Mouse (Mus musculus): ENCODE measurements around the gene Agap1. TPM values are rescaled to one million over a fixed set of nuclear protein-coding genes. Genes with fewer than 3 reads are reported as not detected.

Gene Agap1
- polyA plus RNA-seq, 1 experiment = 43.1 TPM

DNA sequence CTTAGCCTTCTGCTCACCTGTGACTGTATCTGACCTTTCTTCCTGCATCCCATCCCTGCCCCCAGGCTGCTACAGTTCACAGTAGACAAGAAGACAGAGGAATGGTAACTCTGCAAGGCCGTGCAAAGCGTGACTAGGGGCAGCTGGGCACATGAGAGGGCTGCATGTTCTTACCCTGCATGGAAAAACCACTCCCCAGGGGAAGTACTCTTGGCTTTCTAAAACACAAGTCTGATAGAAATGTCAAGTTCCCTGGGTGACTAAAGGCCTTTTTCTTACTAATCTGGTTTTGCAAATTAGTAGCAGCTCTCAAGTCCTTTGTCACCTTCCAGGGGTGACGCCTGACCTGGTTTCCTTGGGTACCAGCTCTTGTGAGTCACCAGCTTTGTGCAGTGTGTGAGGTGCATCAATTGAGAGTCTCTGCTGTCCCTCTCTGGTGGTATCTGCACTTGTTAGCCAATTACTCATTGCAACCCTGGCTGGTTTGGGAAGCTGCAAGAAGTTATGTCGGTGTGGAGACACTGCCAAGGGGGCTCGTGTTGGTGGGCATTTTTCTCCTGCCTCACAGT lies 246.6 kb downstream of the Agap1 start:
- Histone ChIP-seq H3K4me3 (ENCODE audit: insufficient read depth, low read length) (no peak overlapping the region), H3K27ac (ENCODE audit: insufficient read depth, low read length) (no peak overlapping the region), H3K4me1 (ENCODE audit: control insufficient read depth, insufficient read depth, low read length) (no peaks in the 10 kb centered on the region)
- TF ChIP-seq POLR2A (IDR thresholded peaks at IDR 0.05; ENCODE audit: extremely low read depth, insufficient read depth, low read length) (no peak), CTCF (IDR thresholded peaks at IDR 0.05; ENCODE audit: extremely low read depth, insufficient read depth, low read length) (no peak)

DNA sequence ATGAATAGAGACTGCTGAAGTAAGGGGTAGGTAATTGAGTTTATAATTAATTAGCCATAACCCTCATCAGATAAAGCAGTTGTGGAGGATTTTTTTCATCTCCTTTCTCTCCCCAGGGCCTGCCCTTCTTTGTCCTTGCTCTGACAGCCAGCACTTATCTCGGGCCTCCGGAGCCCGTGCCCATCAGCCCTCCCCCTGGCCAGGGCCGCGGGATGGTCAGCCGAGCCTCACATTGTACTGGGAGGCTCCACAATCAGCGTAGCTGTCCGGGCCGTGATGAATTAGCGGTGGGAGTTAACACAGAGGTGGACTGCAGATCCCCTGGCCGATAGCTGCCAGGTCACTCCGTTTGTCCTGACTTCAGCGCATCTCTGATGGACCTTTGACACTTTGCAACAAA lies 248.7 kb downstream of the Agap1 start:
- no peaks in the 10 kb centered on the region for H3K4me1 ChIP-seq (ENCODE audit: control insufficient read depth, insufficient read depth, low read length)

GRCm38 (mm10) chr1:89705670-89706069 lies 251.1 kb downstream of the Agap1 start:
- TF ChIP-seq CTCF (IDR thresholded peaks at IDR 0.05; ENCODE audit: extremely low read depth, insufficient read depth, low read length) = no peak
- TF ChIP-seq POLR2A (IDR thresholded peaks at IDR 0.05; ENCODE audit: extremely low read depth, insufficient read depth, low read length) = no peak
- H3K4me1 ChIP-seq (ENCODE audit: control insufficient read depth, insufficient read depth, low read length) = no peaks in the 10 kb centered on the region; the same call in none of the 2 replicates
- H3K27ac ChIP-seq (ENCODE audit: insufficient read depth, low read length) = no peak overlapping the region
- no peak overlapping the region for H3K4me3 ChIP-seq (ENCODE audit: insufficient read depth, low read length)

More for the DNA sequence above, 248.7 kb downstream of the Agap1 start:
- no peak overlapping the region for H3K4me3 ChIP-seq (ENCODE audit: insufficient read depth, low read length)
- H3K27ac ChIP-seq (ENCODE audit: insufficient read depth, low read length) = no peak overlapping the region
- TF ChIP-seq POLR2A (IDR thresholded peaks at IDR 0.05; ENCODE audit: extremely low read depth, insufficient read depth, low read length) (no peak), CTCF (IDR thresholded peaks at IDR 0.05; ENCODE audit: extremely low read depth, insufficient read depth, low read length) (no peak)

GRCm38 (mm10) chr1:89706862-89707261 lies 252.3 kb downstream of the Agap1 start:
- H3K4me1 ChIP-seq (ENCODE audit: control insufficient read depth, insufficient read depth, low read length) = no peaks in the 10 kb centered on the region; the same call in none of the 2 replicates
- no peak overlapping the region for H3K4me3 ChIP-seq (ENCODE audit: insufficient read depth, low read length)
- TF ChIP-seq CTCF (IDR thresholded peaks at IDR 0.05; ENCODE audit: extremely low read depth, insufficient read depth, low read length) (no peak), POLR2A (IDR thresholded peaks at IDR 0.05; ENCODE audit: extremely low read depth, insufficient read depth, low read length) (no peak)
- no peak overlapping the region for H3K27ac ChIP-seq (ENCODE audit: insufficient read depth, low read length)

DNA sequence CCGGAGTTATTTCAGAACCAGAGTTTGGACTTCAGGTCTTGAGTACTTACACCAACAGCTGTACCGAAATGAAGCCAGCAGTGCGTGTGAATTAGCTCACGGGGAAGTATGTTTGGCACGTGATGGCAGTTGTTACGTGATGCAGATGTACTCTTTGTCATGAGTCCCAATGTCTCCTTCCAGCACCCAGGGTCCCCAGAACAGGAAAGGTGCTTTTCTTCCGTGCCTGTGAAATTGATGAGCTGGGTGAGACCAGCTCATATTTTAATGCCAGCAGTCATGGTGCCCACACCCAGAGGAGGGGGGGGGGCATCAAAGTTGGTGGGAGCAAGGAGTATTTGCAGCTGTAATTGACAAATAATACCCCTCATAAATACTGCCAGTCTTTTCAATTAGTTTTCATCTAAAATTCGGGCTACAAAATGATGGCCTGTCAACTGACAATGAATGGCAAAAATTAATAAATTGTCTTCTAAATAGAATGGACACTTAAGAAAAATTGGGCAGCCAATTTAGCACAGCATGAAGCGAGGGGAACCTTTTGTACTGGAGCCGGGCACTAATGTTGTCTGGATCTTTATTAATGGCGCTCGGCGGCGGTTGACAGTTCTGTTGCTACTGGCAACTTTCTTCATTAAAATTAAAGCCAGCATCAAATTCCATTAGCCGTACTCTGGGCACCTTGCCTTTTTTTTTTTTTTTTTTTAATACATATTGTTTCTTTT lies 253.3 kb downstream of the Agap1 start:
- Histone ChIP-seq H3K4me1 (ENCODE audit: control insufficient read depth, insufficient read depth, low read length) (no peaks in the 10 kb centered on the region; the same call in none of the 2 replicates), H3K4me3 (ENCODE audit: insufficient read depth, low read length) (no peak overlapping the region), H3K27ac (ENCODE audit: insufficient read depth, low read length) (no peak overlapping the region)
- TF ChIP-seq POLR2A (IDR thresholded peaks at IDR 0.05; ENCODE audit: extremely low read depth, insufficient read depth, low read length) = no peak

- no peaks in the 10 kb centered on the region; the same call in none of the 2 replicates for H3K4me1 ChIP-seq (ENCODE audit: control insufficient read depth, insufficient read depth, low read length)
- no peak overlapping the region for H3K4me3 ChIP-seq (ENCODE audit: insufficient read depth, low read length)
- H3K27ac ChIP-seq (ENCODE audit: insufficient read depth, low read length) = no peak overlapping the region
- TF ChIP-seq POLR2A (IDR thresholded peaks at IDR 0.05; ENCODE audit: extremely low read depth, insufficient read depth, low read length) (no peak), CTCF (IDR thresholded peaks at IDR 0.05; ENCODE audit: extremely low read depth, insufficient read depth, low read length) (no peak)
These were observed 255.2 kb downstream of the Agap1 start for GRCm38 (mm10) chr1:89709824-89710223.

- Histone ChIP-seq H3K27ac (ENCODE audit: insufficient read depth, low read length) (no peak overlapping the region), H3K4me3 (ENCODE audit: insufficient read depth, low read length) (no peak overlapping the region), H3K4me1 (ENCODE audit: control insufficient read depth, insufficient read depth, low read length) (peaks cover 2% of the 10 kb centered on the region; the same call in 1 of the 2 replicates)
- no peak for TF ChIP-seq CTCF (IDR thresholded peaks at IDR 0.05; ENCODE audit: extremely low read depth, insufficient read depth, low read length)
- TF ChIP-seq POLR2A (IDR thresholded peaks at IDR 0.05; ENCODE audit: extremely low read depth, insufficient read depth, low read length) = no peak
These were observed 259.1 kb downstream of the Agap1 start for GRCm38 (mm10) chr1:89713681-89714080.

- Histone ChIP-seq H3K4me3 (ENCODE audit: insufficient read depth, low read length) (no peak overlapping the region), H3K27ac (ENCODE audit: insufficient read depth, low read length) (no peak overlapping the region), H3K4me1 (ENCODE audit: control insufficient read depth, insufficient read depth, low read length) (peaks cover 2% of the 10 kb centered on the region; the same call in 1 of the 2 replicates)
- TF ChIP-seq POLR2A (IDR thresholded peaks at IDR 0.05; ENCODE audit: extremely low read depth, insufficient read depth, low read length) (no peak), CTCF (IDR thresholded peaks at IDR 0.05; ENCODE audit: extremely low read depth, insufficient read depth, low read length) (no peak)
These were observed 259.8 kb downstream of the Agap1 start for GRCm38 (mm10) chr1:89714165-89714980.

GRCm38 (mm10) chr1:89716234-89716633 lies 261.6 kb downstream of the Agap1 start:
- H3K4me1 ChIP-seq (ENCODE audit: control insufficient read depth, insufficient read depth, low read length) = peaks cover 2% of the 10 kb centered on the region; the same call in 1 of the 2 replicates
- H3K4me3 ChIP-seq (ENCODE audit: insufficient read depth, low read length) = no peak overlapping the region
- TF ChIP-seq POLR2A (IDR thresholded peaks at IDR 0.05; ENCODE audit: extremely low read depth, insufficient read depth, low read length) = no peak
- TF ChIP-seq CTCF (IDR thresholded peaks at IDR 0.05; ENCODE audit: extremely low read depth, insufficient read depth, low read length) = no peak
- H3K27ac ChIP-seq (ENCODE audit: insufficient read depth, low read length) = no peak overlapping the region

Measured in cortical plate, adult 2 months (tissue).